Mouse (Mus musculus) CH12.LX (cell line): ENCODE measurements around the gene Gm10961.

Experiments used
- IRF4 ChIP-seq: IDR thresholded peaks from 2 replicates; pipeline ENCODE4 v1.6.1; 2014; ENCODE audit warnings: low read depth, mild to moderate bottlenecking, inconsistent platforms, low read length, improper control_type of control experiment
- NELFE ChIP-seq: IDR thresholded peaks from 2 replicates; pipeline ENCODE4 v1.6.1; 2011; ENCODE audit warnings: low read depth, low read length, improper control_type of control experiment
- ZKSCAN1 ChIP-seq: IDR thresholded peaks from 2 replicates; pipeline ENCODE4 v1.6.1; 2012; ENCODE audit warnings: low read depth, inconsistent platforms, low read length, improper control_type of control experiment, borderline replicate concordance

GRCm38 (mm10) chr3:107619911-107620310 lies 11.2 kb upstream of the Gm10961 start:
- no peak for TF ChIP-seq ZKSCAN1
- TF ChIP-seq NELFE = no peak
- no peak for TF ChIP-seq IRF4
